Mouse (Mus musculus) heart, embryonic 16.5 days (tissue): Measurements from ENCODE around the gene Crx. TPM values are rescaled to one million over a fixed set of nuclear protein-coding genes. Genes with fewer than 3 reads are reported as not detected.
A peak's percentile ranks its signal among the peaks of the same experiment; 100 is the strongest.
"Not testable (repeated sequence)": the region's sequence is repeated elsewhere in the genome, so short reads cannot be mapped to it uniquely, and the experiment has no call there.

ENCODE experiments used
- ATAC-seq: fragments of 200-750 bp; cut with Nextera tagmentation; replicated peaks from 2 replicates; pipeline ENCODE4 v1.8.0; 2017; ENCODE audit warnings: moderate number of reproducible peaks; ENCODE audit not compliant: insufficient read depth, low FRiP score; ENCODE audit errors: extremely low read depth
- H3K27ac ChIP-seq: fragments of 300-500 bp; sonication (generic); 2 replicates; pipeline ENCODE4 v1.5.1; 2014; ENCODE audit warnings: mild to moderate bottlenecking, low read length, control low read depth, moderate library complexity
- H3K27me3 ChIP-seq: fragments of 300-500 bp; sonication (generic); 2 replicates; pipeline ENCODE4 v1.6.1; 2014; ENCODE audit warnings: low read length, mixed read lengths; ENCODE audit not compliant: control insufficient read depth, insufficient read depth
- H3K36me3 ChIP-seq: fragments of 300-500 bp; sonication (generic); 2 replicates; pipeline ENCODE4 v1.6.1; 2014; ENCODE audit not compliant: control insufficient read depth, insufficient read depth
- H3K4me1 ChIP-seq: fragments of 300-500 bp; sonication (generic); 2 replicates; pipeline ENCODE4 v1.6.1; 2014; ENCODE audit warnings: low read length, mixed read lengths; ENCODE audit not compliant: control insufficient read depth, insufficient read depth
- H3K4me2 ChIP-seq: fragments of 300-500 bp; sonication (generic); 2 replicates; pipeline ENCODE4 v1.6.1; 2014; ENCODE audit warnings: low read depth, mild to moderate bottlenecking, control low read depth, low read length
- H3K4me3 ChIP-seq: fragments of 300-500 bp; sonication (generic); 2 replicates; pipeline ENCODE4 v1.5.1; 2014; ENCODE audit warnings: mild to moderate bottlenecking, control low read depth, low read length
- H3K9ac ChIP-seq: fragments of 300-500 bp; sonication (generic); 2 replicates; pipeline ENCODE4 v1.6.1; 2014; ENCODE audit warnings: low read length, control low read depth
- H3K9me3 ChIP-seq: fragments of 300-500 bp; sonication (generic); replicated peaks from 2 replicates; pipeline ENCODE4 v1.6.1; 2016; ENCODE audit warnings: low read length; ENCODE audit not compliant: control insufficient read depth
- WGBS: fragments of 180-500 bp; shearing (Covaris S2); extraction: QIAGEN DNeasy Blood & Tissue Kit; methylation state at CpG from one replicate; pipeline ENCODE4 v1.1.7; 2014; 5-methylcytosine and 5-hydroxymethylcytosine counted together
- polyA plus RNA-seq: library from polyadenylated mRNA; unstranded; fragments of >200 nt; fragmentation: Nextera tagmentation; extraction: Ambion mirVana; gene quantifications from 2 replicates; pipeline ENCODE4 v1.2.1, GENCODE M21; 2015

The Crx gene
- not detected in 2 replicates for polyA plus RNA-seq

GRCm38 (mm10) chr7:15879756-15880155, at the start of gene Crx:
Gene Crx, minus strand, starts transcription at chr7:15879968.
- Histone ChIP-seq H3K9me3 (no peaks in the 10 kb centered on the region), H3K4me3 (no peak within 1 kb of the TSS), H3K9ac (no peak within 1 kb of the TSS), H3K36me3 (no peaks in the 10 kb centered on the region), H3K27me3 (no peaks in the 10 kb centered on the region), H3K4me1 (no peaks in the 10 kb centered on the region), H3K27ac (no peak within 1 kb of the TSS), H3K4me2 (no peak within 1 kb of the TSS)
- WGBS, result 29% methylated on average over 4 of the region's 4 CpGs
- ATAC-seq, result no peak

DNA sequence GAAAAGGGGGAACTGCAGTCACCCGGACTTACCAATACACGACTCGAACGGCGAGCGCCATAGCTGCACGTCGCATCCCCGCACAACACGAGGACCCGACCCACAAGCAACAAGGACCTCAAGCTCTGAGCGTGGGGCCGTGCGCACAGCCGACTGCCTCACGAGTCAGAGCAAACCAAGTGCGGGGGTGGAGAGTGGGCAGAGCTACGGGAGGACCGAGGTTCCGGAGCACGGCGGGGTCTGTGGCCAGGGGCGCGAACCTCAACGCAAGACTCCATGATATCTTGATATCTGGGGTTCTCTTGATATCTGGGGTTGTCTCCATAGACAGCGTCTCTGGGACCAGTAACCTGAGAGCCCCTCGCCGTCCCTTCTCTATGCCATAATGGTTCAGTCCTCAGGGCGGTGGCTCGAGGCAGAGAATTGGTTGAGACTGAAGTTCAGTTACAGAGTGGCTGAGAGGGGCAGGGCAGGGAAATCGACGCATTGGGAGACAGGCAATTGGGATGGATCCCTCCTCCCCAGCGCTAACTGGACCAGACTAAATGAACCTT, 42.5 kb upstream of the Crx start, which contains the start of gene Selenow:
Gene Selenow (minus strand): TSS at position 183 of the 554 bp plus-strand sequence.
- under 1% methylated on average over 33 of the region's 33 CpGs for WGBS
- Histone ChIP-seq H3K9me3 (no peaks in the 10 kb centered on the region), H3K4me1 (peaks cover 16% of the 10 kb centered on the region), H3K36me3 (peaks cover 20% of the 10 kb centered on the region), H3K4me3 (peak within 1 kb of the TSS; percentile 91), H3K4me2 (peak within 1 kb of the TSS; percentile 88), H3K27me3 (no peaks in the 10 kb centered on the region), H3K27ac (peak within 1 kb of the TSS; percentile 70), H3K9ac (peak within 1 kb of the TSS; percentile 78)
- ATAC-seq, result peak; percentile 92

- H3K4me3 ChIP-seq, result peak overlapping the region; percentile 91
- peaks cover 16% of the 10 kb centered on the region for H3K4me1 ChIP-seq
- H3K9me3 ChIP-seq, result no peaks in the 10 kb centered on the region
- peak; percentile 46 for ATAC-seq
- peak overlapping the region; percentile 78 for H3K9ac ChIP-seq
- peak overlapping the region; percentile 88 for H3K4me2 ChIP-seq
- H3K36me3 ChIP-seq, result peaks cover 21% of the 10 kb centered on the region
- H3K27ac ChIP-seq, result peak overlapping the region; percentile 70
- under 1% methylated on average over 10 of the region's 10 CpGs for WGBS
- no peaks in the 10 kb centered on the region for H3K27me3 ChIP-seq
Observed at GRCm38 (mm10) chr7:15921796-15922195, 42.0 kb upstream of the Crx start.

- no peaks in the 10 kb centered on the region for H3K9me3 ChIP-seq
- H3K4me1 ChIP-seq, result peaks cover 16% of the 10 kb centered on the region
- no peak for ATAC-seq
- peak overlapping the region; percentile 91 for H3K4me3 ChIP-seq
- no peak overlapping the region for H3K27ac ChIP-seq
- peak overlapping the region; percentile 78 for H3K9ac ChIP-seq
- 66% methylated on average over 6 of the region's 6 CpGs for WGBS
- H3K4me2 ChIP-seq, result peak overlapping the region; percentile 88
- peaks cover 23% of the 10 kb centered on the region for H3K36me3 ChIP-seq
- no peaks in the 10 kb centered on the region for H3K27me3 ChIP-seq
Observed at GRCm38 (mm10) chr7:15920645-15921190, 41.0 kb upstream of the Crx start.

DNA sequence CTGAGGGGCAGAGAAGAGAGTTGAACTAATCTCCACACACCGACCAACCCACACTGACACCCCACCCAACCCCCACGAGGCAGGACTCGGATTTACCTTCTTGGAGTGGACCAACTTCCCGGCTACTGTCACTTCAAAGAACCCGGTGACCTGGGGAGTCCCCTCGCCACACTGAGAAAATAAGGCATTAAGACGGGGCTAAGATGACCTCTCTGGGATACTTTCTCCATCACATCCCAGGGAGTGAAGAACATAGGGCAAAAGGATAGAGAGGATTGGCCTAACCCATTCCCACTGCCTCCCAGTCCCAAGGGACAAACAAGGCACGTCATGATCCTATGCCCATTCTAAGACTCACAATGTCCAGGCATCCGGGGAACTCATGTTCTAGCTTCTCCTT, 40.2 kb upstream of the Crx start:
- Histone ChIP-seq H3K27me3 (no peaks in the 10 kb centered on the region), H3K36me3 (peaks cover 23% of the 10 kb centered on the region), H3K27ac (no peak overlapping the region), H3K4me3 (no peak overlapping the region), H3K9ac (no peak overlapping the region), H3K9me3 (no peaks in the 10 kb centered on the region), H3K4me1 (peaks cover 16% of the 10 kb centered on the region), H3K4me2 (peak overlapping the region; percentile 88; the same call in 1 of the 2 replicates)
- no peak for ATAC-seq
- WGBS, result 94% methylated on average over 9 of the region's 9 CpGs

DNA sequence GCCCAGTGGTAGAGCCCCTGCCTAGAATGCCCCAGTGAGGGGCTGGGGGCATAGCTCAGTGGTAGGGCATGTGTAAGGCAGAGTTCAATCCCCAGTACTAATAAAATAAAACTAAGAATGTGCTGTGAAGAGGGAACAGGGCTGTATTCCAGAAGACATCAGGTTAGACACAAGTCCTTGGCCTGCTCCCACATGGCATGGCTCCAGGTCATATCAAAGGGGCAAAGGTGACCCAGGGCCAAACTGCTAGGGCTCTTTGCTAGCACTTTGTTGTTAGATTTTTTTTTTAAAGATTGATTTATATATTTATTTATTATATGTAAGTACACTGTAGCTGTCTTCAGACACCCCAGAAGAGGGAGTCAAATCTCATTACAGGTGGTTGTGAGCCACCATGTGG, 38.6 kb upstream of the Crx start:
- Histone ChIP-seq H3K36me3 (peaks cover 23% of the 10 kb centered on the region), H3K4me3 (no peak overlapping the region), H3K27me3 (no peaks in the 10 kb centered on the region), H3K4me1 (peaks cover 16% of the 10 kb centered on the region), H3K4me2 (no peak overlapping the region), H3K27ac (no peak overlapping the region), H3K9ac (no peak overlapping the region), H3K9me3 (no peaks in the 10 kb centered on the region)
- no peak for ATAC-seq

- Histone ChIP-seq H3K4me1 (peaks cover 12% of the 10 kb centered on the region), H3K27me3 (no peaks in the 10 kb centered on the region), H3K9me3 (no peaks in the 10 kb centered on the region), H3K27ac (no peak overlapping the region), H3K4me2 (no peak overlapping the region), H3K9ac (no peak overlapping the region), H3K4me3 (no peak overlapping the region), H3K36me3 (peaks cover 23% of the 10 kb centered on the region)
- no peak for ATAC-seq
- 85% methylated on average over 4 of the region's 4 CpGs for WGBS
Observed at GRCm38 (mm10) chr7:15916996-15917395, 37.2 kb upstream of the Crx start.

DNA sequence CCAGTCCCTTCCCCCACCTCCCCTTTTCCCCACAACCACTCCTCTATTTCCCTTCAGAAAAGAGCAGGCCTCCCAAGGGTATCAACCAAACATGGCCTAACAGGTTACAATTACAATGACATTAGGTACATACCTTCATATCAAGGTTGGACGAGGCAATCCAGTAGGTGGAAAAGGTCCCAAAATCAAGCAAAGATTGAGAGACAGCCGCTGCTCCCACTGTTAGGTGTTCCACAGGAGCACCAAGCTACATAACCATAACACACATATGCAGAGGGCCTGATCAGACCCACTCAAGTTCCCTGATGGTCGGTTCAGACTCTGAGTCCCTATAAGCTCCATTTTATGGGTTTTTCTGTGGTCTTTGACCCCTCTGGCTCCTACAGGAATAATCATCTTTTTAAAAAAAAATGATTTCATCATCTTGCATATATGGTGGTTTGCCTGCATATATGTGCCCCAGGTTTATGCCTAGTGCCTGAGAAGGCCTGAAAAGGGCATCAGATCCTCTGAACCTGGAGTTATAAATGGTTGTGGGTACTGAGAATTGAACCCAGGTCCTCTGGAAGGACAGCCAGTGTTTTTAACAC, 36.5 kb upstream of the Crx start:
- Histone ChIP-seq H3K4me2 (no peak overlapping the region), H3K27ac (no peak overlapping the region), H3K9me3 (no peaks in the 10 kb centered on the region), H3K36me3 (peaks cover 23% of the 10 kb centered on the region), H3K27me3 (no peaks in the 10 kb centered on the region), H3K9ac (no peak overlapping the region), H3K4me3 (no peak overlapping the region), H3K4me1 (peaks cover 11% of the 10 kb centered on the region)
- 81% methylated on average over 3 of the region's 3 CpGs for WGBS
- ATAC-seq, result no peak

DNA sequence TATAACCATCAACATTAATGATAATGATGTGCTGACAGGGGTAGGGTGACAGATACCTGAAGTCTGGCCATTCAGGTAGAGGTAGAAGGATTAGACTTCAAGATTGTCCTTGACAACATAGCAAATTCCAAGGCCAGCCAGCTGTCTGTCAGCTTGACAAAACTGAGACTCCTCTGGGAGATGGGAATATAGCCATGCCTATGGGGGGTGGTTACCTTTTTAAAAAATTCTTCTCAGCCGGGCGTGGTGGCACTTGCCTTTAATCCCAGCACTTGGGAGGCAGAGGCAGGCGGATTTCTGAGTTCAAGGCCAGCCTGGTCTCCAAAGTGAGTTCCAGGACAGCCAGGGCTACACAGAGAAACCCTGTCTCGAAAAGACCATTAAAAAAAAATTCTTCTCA, 35.9 kb upstream of the Crx start:
- H3K4me3 ChIP-seq, H3K27ac ChIP-seq, H3K4me2 ChIP-seq, H3K9me3 ChIP-seq, ATAC-seq, H3K4me1 ChIP-seq, H3K27me3 ChIP-seq, H3K9ac ChIP-seq: not testable (repeated sequence)
- H3K36me3 ChIP-seq, result peaks cover 23% of the 10 kb centered on the region
- WGBS, result 86% methylated on average over 4 of the region's 4 CpGs
